ENCODE assay signal across 19 mouse cellular contexts in the genomic region with DNA sequence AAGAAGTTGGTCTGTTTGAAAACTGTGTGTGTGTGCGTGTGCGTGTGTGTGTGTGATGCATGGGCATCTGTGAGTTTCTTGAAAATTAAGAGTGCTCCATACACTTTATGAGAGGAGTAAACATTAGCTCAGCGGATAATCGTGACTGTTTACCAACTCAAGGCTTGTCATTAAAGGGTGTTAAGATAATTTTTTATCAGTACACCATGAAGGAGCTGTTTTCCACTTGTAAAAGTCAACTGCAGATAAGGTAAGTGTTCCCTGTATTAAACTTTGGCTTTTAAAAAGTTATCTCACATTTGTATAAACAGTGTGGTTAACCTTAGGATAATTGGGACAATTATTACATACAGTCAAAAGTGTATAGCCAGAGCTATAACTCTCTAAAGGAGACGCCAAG.
"Had no signal": no experiment of that assay in that cellular context is flagged by ENCODE, and none has a peak within 500 bp of the region (broad histone marks: within the 10 kb centered on the region; RNA-seq: fewer than 3 reads in every experiment).

No protein-coding gene starts in this region.

- H3K9me3 ChIP-seq: liver, embryonic 13.5 days; liver, embryonic 15.5 days; lung, embryonic 15.5 days; midbrain, embryonic 13.5 days; midbrain, embryonic 15.5 days; neural tube, embryonic 12.5 days had no signal

- H3K27me3 ChIP-seq: liver, embryonic 13.5 days; liver, embryonic 15.5 days; lung, embryonic 15.5 days; midbrain, embryonic 13.5 days; midbrain, embryonic 15.5 days; neural tube, embryonic 12.5 days had no signal

- ATAC-seq: liver, postnatal 0 days; lung, postnatal 0 days; midbrain, embryonic 13.5 days; midbrain, embryonic 15.5 days had no signal

- DNase-seq: liver, embryonic 13.5 days; liver, postnatal 0 days; lung, adult 2 months; lung, postnatal 14 days; lung, postnatal 36 days; right cerebral cortex, postnatal 25 days; right cerebral cortex, postnatal 4 days; spleen, adult 18-20 months; thymus, adult 18-20 months; thymus, postnatal 14 days; thymus, postnatal 36 days had no signal

- H3K4me2 ChIP-seq: liver, embryonic 13.5 days; liver, embryonic 15.5 days; lung, embryonic 15.5 days; midbrain, embryonic 11.5 days; midbrain, embryonic 13.5 days; midbrain, embryonic 15.5 days; neural tube, embryonic 12.5 days had no signal

- H3K4me3 ChIP-seq: liver, embryonic 13.5 days; liver, embryonic 15.5 days; lung, embryonic 15.5 days; midbrain, embryonic 13.5 days; midbrain, embryonic 15.5 days; neural tube, embryonic 12.5 days had no signal

- H3K4me1 ChIP-seq: liver, embryonic 13.5 days; liver, embryonic 15.5 days; lung, embryonic 15.5 days; midbrain, embryonic 13.5 days; midbrain, embryonic 15.5 days; neural tube, embryonic 12.5 days had no signal

- H3K9ac ChIP-seq: liver, embryonic 13.5 days; liver, embryonic 15.5 days; liver, postnatal 0 days; lung, embryonic 15.5 days; midbrain, embryonic 13.5 days; midbrain, embryonic 15.5 days; neural tube, embryonic 12.5 days had no signal

- H3K27ac ChIP-seq: liver, embryonic 13.5 days; liver, embryonic 15.5 days; lung, embryonic 15.5 days; macrophage; midbrain, embryonic 13.5 days; midbrain, embryonic 15.5 days; neural tube, embryonic 12.5 days had no signal

- H3K36me3 ChIP-seq: midbrain, embryonic 15.5 days had no signal
